Mouse (Mus musculus): Measurements from ENCODE around the gene Dact2. TPM values are rescaled to one million over a fixed set of nuclear protein-coding genes. Genes with fewer than 3 reads are reported as not detected.

Gene Dact2
- polyA plus RNA-seq, 1 experiment: 7.2 TPM

- Histone ChIP-seq H3K4me1 (ENCODE audit: control insufficient read depth, insufficient read depth, low read length) (no peaks in the 10 kb centered on the region), H3K27ac (ENCODE audit: insufficient read depth, low read length) (no peak overlapping the region), H3K4me3 (replicated peaks; ENCODE audit: insufficient read depth, low read depth, low read length) (no peak overlapping the region), H3K27me3 (ENCODE audit: control insufficient read depth, insufficient read depth, low read length) (no peaks in the 10 kb centered on the region)
- WGBS: 28% methylated on average over 9 of the region's 9 CpGs
- no peak for DNase-seq
- no peak for TF ChIP-seq POLR2A (IDR thresholded peaks at IDR 0.05; ENCODE audit: borderline replicate concordance, insufficient read depth, low read length)
- TF ChIP-seq CTCF (IDR thresholded peaks at IDR 0.05; ENCODE audit: borderline replicate concordance, insufficient read depth, low read depth, low read length): no peak
Measured at GRCm38 (mm10) chr17:14192924-14193323, 11.2 kb downstream of the Dact2 start.

- Histone ChIP-seq H3K27ac (ENCODE audit: insufficient read depth, low read length) (no peak overlapping the region), H3K27me3 (ENCODE audit: control insufficient read depth, insufficient read depth, low read length) (no peaks in the 10 kb centered on the region), H3K4me3 (replicated peaks; ENCODE audit: insufficient read depth, low read depth, low read length) (no peak overlapping the region), H3K4me1 (ENCODE audit: control insufficient read depth, insufficient read depth, low read length) (no peaks in the 10 kb centered on the region)
- no peak for TF ChIP-seq CTCF (IDR thresholded peaks at IDR 0.05; ENCODE audit: borderline replicate concordance, insufficient read depth, low read depth, low read length)
- no peak for TF ChIP-seq POLR2A (IDR thresholded peaks at IDR 0.05; ENCODE audit: borderline replicate concordance, insufficient read depth, low read length)
- DNase-seq: no peak
- WGBS: 88% methylated on average over 4 of the region's 4 CpGs
Measured at GRCm38 (mm10) chr17:14192432-14192831, 11.7 kb downstream of the Dact2 start.

GRCm38 (mm10) chr17:14188455-14188854, 15.6 kb downstream of the Dact2 start:
- no peak overlapping the region for H3K27ac ChIP-seq (ENCODE audit: insufficient read depth, low read length)
- no peak for TF ChIP-seq CTCF (IDR thresholded peaks at IDR 0.05; ENCODE audit: borderline replicate concordance, insufficient read depth, low read depth, low read length)
- no peaks in the 10 kb centered on the region for H3K27me3 ChIP-seq (ENCODE audit: control insufficient read depth, insufficient read depth, low read length)
- DNase-seq: no peak
- no peak overlapping the region for H3K4me3 ChIP-seq (replicated peaks; ENCODE audit: insufficient read depth, low read depth, low read length)
- no peaks in the 10 kb centered on the region for H3K4me1 ChIP-seq (ENCODE audit: control insufficient read depth, insufficient read depth, low read length)

GRCm38 (mm10) chr17:14187096-14187495, 17.0 kb downstream of the Dact2 start:
- no peak for DNase-seq
- no peak overlapping the region for H3K27ac ChIP-seq (ENCODE audit: insufficient read depth, low read length)
- no peak overlapping the region for H3K4me3 ChIP-seq (replicated peaks; ENCODE audit: insufficient read depth, low read depth, low read length)
- no peaks in the 10 kb centered on the region for H3K4me1 ChIP-seq (ENCODE audit: control insufficient read depth, insufficient read depth, low read length)
- no peak for TF ChIP-seq POLR2A (IDR thresholded peaks at IDR 0.05; ENCODE audit: borderline replicate concordance, insufficient read depth, low read length)
- no peak for TF ChIP-seq CTCF (IDR thresholded peaks at IDR 0.05; ENCODE audit: borderline replicate concordance, insufficient read depth, low read depth, low read length)
- no peaks in the 10 kb centered on the region for H3K27me3 ChIP-seq (ENCODE audit: control insufficient read depth, insufficient read depth, low read length)

GRCm38 (mm10) chr17:14186176-14186575, 17.9 kb downstream of the Dact2 start:
- Histone ChIP-seq H3K4me1 (ENCODE audit: control insufficient read depth, insufficient read depth, low read length) (no peaks in the 10 kb centered on the region), H3K27me3 (ENCODE audit: control insufficient read depth, insufficient read depth, low read length) (no peaks in the 10 kb centered on the region), H3K4me3 (replicated peaks; ENCODE audit: insufficient read depth, low read depth, low read length) (no peak overlapping the region), H3K27ac (ENCODE audit: insufficient read depth, low read length) (no peak overlapping the region)
- DNase-seq: no peak
- 28% methylated on average over 3 of the region's 3 CpGs for WGBS
- TF ChIP-seq POLR2A (IDR thresholded peaks at IDR 0.05; ENCODE audit: borderline replicate concordance, insufficient read depth, low read length) (no peak), CTCF (IDR thresholded peaks at IDR 0.05; ENCODE audit: borderline replicate concordance, insufficient read depth, low read depth, low read length) (no peak)

GRCm38 (mm10) chr17:14184192-14184814, 19.8 kb downstream of the Dact2 start:
- TF ChIP-seq CTCF (IDR thresholded peaks at IDR 0.05; ENCODE audit: borderline replicate concordance, insufficient read depth, low read depth, low read length) (no peak), POLR2A (IDR thresholded peaks at IDR 0.05; ENCODE audit: borderline replicate concordance, insufficient read depth, low read length) (no peak)
- no peak overlapping the region for H3K27ac ChIP-seq (ENCODE audit: insufficient read depth, low read length)
- no peaks in the 10 kb centered on the region for H3K4me1 ChIP-seq (ENCODE audit: control insufficient read depth, insufficient read depth, low read length)
- no peak overlapping the region for H3K4me3 ChIP-seq (replicated peaks; ENCODE audit: insufficient read depth, low read depth, low read length)
- 95% methylated on average over 4 of the region's 4 CpGs for WGBS
- DNase-seq: no peak
- no peaks in the 10 kb centered on the region for H3K27me3 ChIP-seq (ENCODE audit: control insufficient read depth, insufficient read depth, low read length)

GRCm38 (mm10) chr17:14183717-14184116, 20.4 kb downstream of the Dact2 start:
- DNase-seq: no peak
- H3K4me1 ChIP-seq (ENCODE audit: control insufficient read depth, insufficient read depth, low read length): no peaks in the 10 kb centered on the region
- no peaks in the 10 kb centered on the region for H3K27me3 ChIP-seq (ENCODE audit: control insufficient read depth, insufficient read depth, low read length)
- TF ChIP-seq CTCF (IDR thresholded peaks at IDR 0.05; ENCODE audit: borderline replicate concordance, insufficient read depth, low read depth, low read length): no peak
- no peak for TF ChIP-seq POLR2A (IDR thresholded peaks at IDR 0.05; ENCODE audit: borderline replicate concordance, insufficient read depth, low read length)
- H3K27ac ChIP-seq (ENCODE audit: insufficient read depth, low read length): no peak overlapping the region
- WGBS: 55% methylated on average over 4 of the region's 4 CpGs
- no peak overlapping the region for H3K4me3 ChIP-seq (replicated peaks; ENCODE audit: insufficient read depth, low read depth, low read length)

- Histone ChIP-seq H3K27ac (ENCODE audit: insufficient read depth, low read length) (no peak overlapping the region), H3K4me3 (replicated peaks; ENCODE audit: insufficient read depth, low read depth, low read length) (no peak overlapping the region), H3K27me3 (ENCODE audit: control insufficient read depth, insufficient read depth, low read length) (no peaks in the 10 kb centered on the region), H3K4me1 (ENCODE audit: control insufficient read depth, insufficient read depth, low read length) (no peaks in the 10 kb centered on the region)
- WGBS: 88% methylated on average over 3 of the region's 3 CpGs
- no peak for DNase-seq
- TF ChIP-seq POLR2A (IDR thresholded peaks at IDR 0.05; ENCODE audit: borderline replicate concordance, insufficient read depth, low read length) (no peak), CTCF (IDR thresholded peaks at IDR 0.05; ENCODE audit: borderline replicate concordance, insufficient read depth, low read depth, low read length) (no peak)
Measured at GRCm38 (mm10) chr17:14182860-14183259, 21.2 kb downstream of the Dact2 start.

All from cerebellum, adult 2 months (tissue).